Mouse (Mus musculus) right cerebral cortex, postnatal 4 days (tissue): ENCODE measurements around the gene Osmr.
"Not testable (repeated sequence)": the region's sequence is repeated elsewhere in the genome, so short reads cannot be mapped to it uniquely, and the experiment has no call there.

Source experiments
- DNase-seq: peaks from one replicate; pipeline ENCODE4 v3.0.0-alpha.2; 2022

The Osmr gene

DNA sequence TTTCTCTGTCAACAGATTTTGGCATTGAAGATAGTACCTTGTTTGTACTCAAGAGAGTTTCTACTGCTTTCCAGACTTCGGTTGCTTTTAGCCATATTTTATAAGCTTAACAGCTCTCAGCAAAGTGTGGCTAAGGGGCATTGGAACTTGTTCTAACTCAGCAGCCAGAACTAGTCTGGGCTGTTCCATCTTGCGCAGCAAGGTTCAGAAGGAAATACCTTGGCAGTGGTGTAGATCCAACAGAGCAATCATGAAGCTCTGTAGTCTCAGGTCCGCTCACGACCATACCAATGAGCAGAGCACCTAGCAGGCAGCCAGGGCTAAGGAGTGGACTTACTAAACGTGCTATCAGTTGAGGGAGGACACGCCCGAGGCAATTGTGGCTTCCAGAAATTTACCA lies 15.0 kb downstream of the Osmr start:
- DNase-seq = no peak

DNA sequence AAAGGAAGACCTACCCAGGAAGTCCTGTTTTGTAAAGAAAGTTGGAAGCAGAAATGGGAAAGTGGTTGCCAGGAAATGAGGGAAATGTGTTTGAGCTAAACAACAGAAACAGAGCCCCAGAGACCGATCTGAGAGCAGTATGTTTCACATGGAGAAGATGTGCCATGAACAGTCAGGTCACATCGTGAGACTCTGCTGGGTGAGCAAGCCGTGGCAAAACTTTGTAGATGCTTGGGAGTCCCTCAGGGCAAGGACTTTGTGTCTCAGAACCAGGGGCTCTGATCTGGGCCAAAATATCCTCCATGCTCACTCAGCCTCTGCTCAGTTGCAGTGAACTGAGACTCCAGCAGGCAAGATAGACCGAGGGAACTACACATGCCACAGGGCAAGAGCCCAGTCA lies 15.9 kb downstream of the Osmr start:
- DNase-seq = no peak

- DNase-seq = no peak
Measured at GRCm38 (mm10) chr15:6857270-6857905, 17.4 kb downstream of the Osmr start.

DNA sequence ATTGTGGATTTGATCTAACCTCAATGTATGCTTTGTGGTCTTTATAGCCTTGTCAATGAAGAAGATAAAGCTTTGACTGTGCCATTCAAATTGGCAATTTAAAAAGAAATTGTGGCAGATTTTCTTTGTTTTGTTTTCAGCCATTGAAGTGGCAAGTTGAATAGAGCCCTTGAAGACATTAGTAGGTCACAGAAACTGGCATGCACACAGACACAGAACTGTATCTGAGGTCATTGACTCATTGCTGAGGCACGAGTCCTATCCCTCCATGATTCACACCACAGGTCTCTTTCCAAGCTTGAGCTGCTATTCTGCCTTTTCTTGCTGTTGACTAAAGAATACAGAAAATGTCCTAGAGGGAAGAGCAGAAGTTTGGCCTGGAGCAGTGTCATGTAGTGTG lies 24.9 kb downstream of the Osmr start:
- no peak for DNase-seq

DNA sequence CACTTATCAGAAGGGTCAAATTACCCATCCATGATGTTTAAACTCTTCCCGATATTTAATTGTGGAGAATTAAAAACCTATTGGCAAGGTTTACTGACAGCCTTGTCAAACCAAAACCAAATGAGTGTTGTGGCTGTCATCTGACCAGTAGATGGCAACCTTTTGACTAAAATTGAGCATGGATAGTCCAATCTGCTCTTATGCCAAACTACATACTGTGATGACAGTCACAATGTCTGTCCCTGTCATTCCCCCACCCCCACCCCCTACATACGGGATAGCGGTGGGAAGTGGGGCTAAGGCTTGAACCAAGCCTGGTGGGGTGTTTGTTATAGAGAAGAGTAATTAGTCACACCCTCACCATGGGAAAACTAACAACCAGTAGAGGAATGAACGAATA lies 34.6 kb downstream of the Osmr start:
- DNase-seq = no peak

DNA sequence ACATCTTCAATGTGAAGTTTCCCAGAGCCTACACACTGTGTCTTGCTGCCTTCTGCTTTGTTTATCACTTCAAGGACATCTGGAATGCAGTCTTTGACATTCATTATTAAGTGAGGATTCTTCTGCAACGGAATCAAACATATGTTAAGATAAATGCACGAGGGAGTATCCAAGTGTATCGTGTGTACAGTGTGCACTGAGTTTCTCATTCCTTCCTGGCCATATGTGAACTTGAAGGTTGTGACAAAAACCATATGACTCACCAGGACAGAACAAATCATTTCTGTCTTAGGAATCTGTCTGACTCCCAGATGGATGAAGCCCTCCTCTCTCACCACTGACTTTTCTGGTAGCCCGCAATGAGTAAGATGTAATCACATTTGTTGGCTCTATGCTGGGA lies 59.0 kb downstream of the Osmr start:
- DNase-seq = no peak

GRCm38 (mm10) chr15:6801212-6801611 lies 73.6 kb downstream of the Osmr start:
- DNase-seq = not testable (repeated sequence)

GRCm38 (mm10) chr15:6792846-6793245 lies 81.9 kb downstream of the Osmr start:
- DNase-seq = no peak

DNA sequence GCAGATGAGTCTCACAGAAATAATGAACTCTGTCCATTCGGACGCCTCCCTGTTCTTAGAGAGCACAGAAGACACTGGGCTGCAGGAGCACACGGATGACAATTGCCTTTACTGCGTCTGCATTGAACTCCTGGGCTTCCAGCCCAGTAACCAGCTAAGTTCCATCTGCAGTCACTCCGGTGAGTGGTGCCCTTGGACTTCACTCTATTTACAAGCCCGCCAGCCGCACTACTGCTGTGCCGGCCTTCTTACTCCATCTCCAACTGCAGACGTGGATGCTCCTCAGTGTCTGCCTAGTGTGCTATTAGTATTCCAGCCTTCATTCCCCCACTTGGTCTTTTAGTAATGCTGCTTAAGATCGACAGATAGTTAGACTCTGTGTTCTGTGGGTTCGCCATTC lies 83.1 kb downstream of the Osmr start:
- DNase-seq = no peak

DNA sequence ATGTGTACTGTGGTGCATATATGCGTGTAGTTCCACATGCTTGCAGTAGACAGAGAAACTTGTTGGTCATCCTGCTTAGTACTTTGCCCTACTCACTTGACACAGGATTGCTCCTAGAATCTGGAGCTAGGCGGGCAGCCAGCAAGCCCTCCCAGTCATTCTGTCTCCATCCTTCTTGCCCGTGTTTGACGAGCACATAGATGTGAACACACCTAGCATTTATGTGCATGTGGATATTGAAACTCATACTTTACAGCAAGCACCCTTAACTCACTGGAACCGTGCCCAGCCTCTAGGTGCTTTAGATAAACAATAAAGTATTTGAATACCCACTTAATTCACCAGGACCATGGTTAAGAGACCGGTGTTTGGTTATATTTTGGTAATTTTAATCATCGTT lies 84.8 kb downstream of the Osmr start:
- no peak for DNase-seq

DNA sequence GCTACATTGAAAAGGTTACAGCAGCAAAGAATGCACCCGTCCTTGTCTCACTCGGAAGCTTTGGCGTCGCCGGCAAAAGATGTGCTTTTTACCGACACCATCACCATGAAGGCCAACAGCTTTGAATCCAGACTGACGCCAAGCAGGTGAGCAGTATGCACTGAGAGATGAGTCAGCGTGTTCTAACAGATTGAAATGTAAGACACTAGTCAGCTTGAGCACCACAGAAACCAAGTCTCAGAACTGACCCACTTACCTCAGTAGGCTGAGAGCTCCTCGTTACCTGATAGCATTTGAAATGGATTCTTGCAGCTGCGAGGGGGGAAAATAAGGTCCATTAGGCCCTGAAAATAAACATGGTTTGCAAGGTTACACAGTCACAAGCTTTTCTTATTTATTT lies 87.5 kb downstream of the Osmr start:
- no peak for DNase-seq

- no peak for DNase-seq
Measured at GRCm38 (mm10) chr15:6786212-6786611, 88.6 kb downstream of the Osmr start.

DNA sequence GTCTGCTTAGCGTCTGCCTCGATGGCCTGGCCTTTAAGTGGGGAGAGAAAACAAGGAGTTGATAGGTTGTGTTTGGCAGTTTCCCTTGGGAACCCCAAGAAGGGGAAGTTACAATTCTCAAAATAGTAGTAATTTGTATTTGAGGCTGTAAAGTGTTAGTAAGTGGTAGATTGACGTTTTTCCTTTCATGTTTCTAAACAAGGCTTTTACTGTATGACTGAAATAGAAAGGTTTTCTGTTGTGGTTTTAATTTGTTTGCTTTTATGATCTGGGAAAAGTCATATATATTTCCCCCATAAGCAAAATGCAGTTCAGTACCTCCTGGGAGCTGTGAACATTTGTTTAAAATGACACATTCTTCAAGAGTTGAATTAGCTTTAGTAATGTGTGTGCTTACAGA lies 102.5 kb downstream of the Osmr start:
- DNase-seq = no peak
